Mouse (Mus musculus): ENCODE measurements around the gene Gps1. TPM values are rescaled to one million over a fixed set of nuclear protein-coding genes. Genes with fewer than 3 reads are reported as not detected.

Gene Gps1
- polyA plus RNA-seq, 1 experiment from 2014 or later = 205 TPM

DNA sequence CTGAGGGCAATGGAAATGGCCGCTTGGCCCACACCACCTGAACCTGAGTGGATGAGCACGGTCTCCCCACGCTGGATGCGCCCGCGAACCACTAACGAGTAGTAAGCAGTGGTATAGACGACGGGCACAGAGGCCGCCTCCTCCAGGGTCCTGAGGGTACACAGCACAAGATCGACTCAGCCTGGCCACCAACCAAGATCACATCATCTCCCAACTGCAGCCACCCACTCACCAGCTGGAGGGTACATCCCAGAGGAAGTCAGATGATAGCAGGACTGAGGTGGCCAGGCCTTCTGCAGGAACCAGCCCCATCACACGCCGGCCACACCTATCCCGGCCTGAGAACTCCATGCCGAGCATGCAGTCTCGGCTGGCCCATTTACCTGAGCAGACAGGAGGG is 28.0 kb downstream of the Gps1 start:
- Histone ChIP-seq H3K36me3 (peaks cover 100% of the 10 kb centered on the region), H3K4me3 (no peak overlapping the region), H3K27me3 (no peaks in the 10 kb centered on the region), H3K27ac (no peak overlapping the region), H3K9me3 (no peaks in the 10 kb centered on the region), H3K4me2 (no peak overlapping the region), H3K4me1 (no peaks in the 10 kb centered on the region), H3K9ac (no peak overlapping the region)
- WGBS = 92% methylated on average over 16 of the region's 16 CpGs
- no peak for ATAC-seq (ENCODE audit: borderline replicate concordance, extremely low read depth, low FRiP score, low TSS enrichment)

DNA sequence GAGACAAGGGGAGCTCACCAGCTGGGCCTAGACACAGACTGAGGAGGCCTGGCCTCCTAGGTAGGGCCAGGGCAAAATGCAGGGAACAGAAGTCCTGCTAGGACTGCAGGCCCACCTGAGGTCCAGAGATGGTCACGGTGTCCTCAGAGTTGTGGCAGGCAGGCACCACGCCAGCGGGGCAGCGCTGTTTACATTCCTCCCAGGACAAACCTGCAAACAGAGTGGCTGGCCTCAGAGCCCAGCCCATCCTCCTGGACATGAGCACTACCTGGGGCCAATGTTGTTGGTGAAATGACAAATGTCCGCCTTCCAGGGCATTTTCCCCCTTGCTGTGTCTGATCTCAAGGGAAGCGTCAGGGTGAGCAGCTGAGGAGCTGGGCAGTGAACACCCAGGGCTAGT is 33.3 kb downstream of the Gps1 start:
- no peak overlapping the region for H3K4me3 ChIP-seq
- 80% methylated on average over 6 of the region's 6 CpGs for WGBS
- peaks cover 16% of the 10 kb centered on the region for H3K4me1 ChIP-seq
- H3K9ac ChIP-seq = no peak overlapping the region
- H3K27me3 ChIP-seq = no peaks in the 10 kb centered on the region
- no peak overlapping the region for H3K4me2 ChIP-seq
- H3K27ac ChIP-seq = no peak overlapping the region
- no peaks in the 10 kb centered on the region for H3K9me3 ChIP-seq
- H3K36me3 ChIP-seq = peaks cover 96% of the 10 kb centered on the region
- ATAC-seq (ENCODE audit: borderline replicate concordance, extremely low read depth, low FRiP score, low TSS enrichment) = no peak

DNA sequence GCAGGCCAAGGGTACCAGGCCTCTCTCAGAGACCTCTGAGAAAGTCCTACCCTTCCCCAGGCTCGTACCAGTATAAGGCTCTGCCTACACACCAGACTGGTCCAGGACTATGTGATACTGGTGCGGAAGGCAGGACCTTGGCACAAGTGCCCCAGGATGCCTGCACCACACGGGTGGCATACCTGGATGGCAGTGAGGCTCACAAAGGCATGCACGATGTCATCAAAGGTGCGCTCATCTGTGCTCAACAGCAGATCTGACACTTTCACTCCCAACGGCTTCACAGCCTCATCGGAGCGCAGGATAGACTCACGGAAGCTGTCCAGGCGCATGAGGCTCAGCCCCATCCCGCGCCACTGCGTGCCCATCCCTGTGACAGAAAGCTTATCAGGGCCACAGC is 34.2 kb downstream of the Gps1 start:
- Histone ChIP-seq H3K27ac (no peak overlapping the region), H3K9ac (no peak overlapping the region), H3K4me2 (no peak overlapping the region), H3K27me3 (no peaks in the 10 kb centered on the region), H3K9me3 (no peaks in the 10 kb centered on the region), H3K4me1 (peaks cover 23% of the 10 kb centered on the region), H3K36me3 (peaks cover 87% of the 10 kb centered on the region), H3K4me3 (no peak overlapping the region)
- WGBS = 94% methylated on average over 13 of the region's 13 CpGs
- ATAC-seq (ENCODE audit: borderline replicate concordance, extremely low read depth, low FRiP score, low TSS enrichment) = no peak

DNA sequence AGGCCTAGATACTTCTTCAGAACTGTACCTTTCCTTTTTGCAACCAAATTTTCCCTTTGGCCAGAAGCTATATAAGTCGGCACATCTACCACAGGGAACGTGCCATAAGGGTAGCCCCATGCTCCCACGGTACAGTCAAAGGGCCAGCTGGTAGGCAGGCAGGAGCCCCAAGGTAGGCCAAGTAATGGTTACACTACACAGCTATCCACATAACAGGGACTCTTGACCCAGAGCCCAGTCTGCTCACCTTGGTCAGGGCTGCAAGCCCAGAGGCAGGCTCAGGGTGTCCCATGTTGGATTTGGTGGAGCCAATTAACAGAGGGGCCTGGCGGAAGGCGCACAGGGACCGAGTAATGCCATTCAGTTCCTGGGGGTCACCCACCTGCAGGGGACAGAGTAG is 35.5 kb downstream of the Gps1 start:
- Histone ChIP-seq H3K9ac (no peak overlapping the region), H3K4me3 (no peak overlapping the region), H3K36me3 (peaks cover 74% of the 10 kb centered on the region), H3K4me1 (peaks cover 23% of the 10 kb centered on the region), H3K4me2 (no peak overlapping the region), H3K9me3 (no peaks in the 10 kb centered on the region), H3K27me3 (no peaks in the 10 kb centered on the region), H3K27ac (no peak overlapping the region)
- ATAC-seq (ENCODE audit: borderline replicate concordance, extremely low read depth, low FRiP score, low TSS enrichment) = no peak
- WGBS = 95% methylated on average over 6 of the region's 6 CpGs

DNA sequence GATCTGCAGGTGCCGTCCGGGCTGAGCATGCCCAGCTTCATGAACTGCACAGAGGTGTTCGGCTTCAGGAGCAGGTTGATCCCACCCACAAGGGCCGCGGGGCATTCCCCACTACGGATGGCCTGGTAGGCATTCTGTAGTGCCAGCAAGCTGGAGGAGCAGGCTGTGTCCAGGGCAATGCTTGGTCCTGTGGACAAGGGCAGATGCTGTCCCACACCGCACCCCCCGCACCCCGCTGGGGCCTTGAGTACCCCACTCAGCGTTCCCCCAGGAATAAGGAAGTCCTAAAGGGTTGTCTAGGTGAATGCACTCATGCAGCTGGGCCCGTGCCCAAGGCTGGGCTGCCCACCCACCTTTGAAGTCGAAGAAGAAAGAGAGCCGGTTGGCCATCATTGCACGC is 36.5 kb downstream of the Gps1 start:
- ATAC-seq (ENCODE audit: borderline replicate concordance, extremely low read depth, low FRiP score, low TSS enrichment) = no peak
- no peak overlapping the region for H3K9ac ChIP-seq
- H3K4me1 ChIP-seq = peaks cover 31% of the 10 kb centered on the region
- H3K27me3 ChIP-seq = no peaks in the 10 kb centered on the region
- no peaks in the 10 kb centered on the region for H3K9me3 ChIP-seq
- H3K4me3 ChIP-seq = no peak overlapping the region
- H3K4me2 ChIP-seq = no peak overlapping the region
- WGBS = 89% methylated on average over 14 of the region's 14 CpGs
- peaks cover 64% of the 10 kb centered on the region for H3K36me3 ChIP-seq
- H3K27ac ChIP-seq = no peak overlapping the region

DNA sequence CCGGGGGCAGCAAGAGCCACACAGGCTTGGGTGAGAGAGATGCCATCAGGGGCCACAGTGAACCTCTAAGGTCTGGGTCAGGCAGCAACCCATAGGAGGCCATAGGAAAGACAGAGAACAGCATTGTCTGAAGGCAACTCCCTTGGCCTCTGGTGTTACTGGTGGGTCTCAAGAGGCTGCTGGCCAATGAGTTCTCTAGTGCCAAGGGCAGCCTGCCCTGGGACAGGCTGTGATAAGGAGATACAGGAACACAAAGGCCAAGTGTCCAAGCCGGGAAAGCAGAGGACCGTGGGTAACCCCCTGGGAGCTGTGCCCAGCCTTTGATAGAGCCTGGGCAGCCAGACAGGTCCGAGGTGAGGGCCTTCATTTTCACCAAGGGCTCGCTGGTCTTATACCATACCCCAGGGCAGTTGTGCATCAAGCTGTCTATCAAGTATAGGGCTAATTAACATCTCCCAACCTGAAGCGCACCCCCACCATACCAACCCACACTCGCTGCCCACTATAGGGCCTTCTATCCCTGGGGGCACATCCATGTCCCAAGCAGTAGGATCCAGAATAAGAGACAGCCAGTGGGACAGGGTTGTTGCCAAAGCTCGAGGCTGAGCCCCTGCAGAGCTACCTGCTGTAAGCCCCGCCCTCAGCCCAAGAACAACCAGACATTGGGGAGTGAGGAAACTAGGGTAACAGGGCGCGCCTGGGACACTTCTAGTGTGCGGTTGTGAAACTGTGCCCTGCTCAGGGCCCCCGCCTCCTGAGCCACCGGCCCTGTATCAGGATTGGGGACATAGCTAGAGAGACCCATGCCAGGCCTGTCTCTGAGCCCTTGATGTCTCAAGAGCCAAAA is 37.2 kb downstream of the Gps1 start:
- peaks cover 34% of the 10 kb centered on the region for H3K4me1 ChIP-seq
- H3K27me3 ChIP-seq = no peaks in the 10 kb centered on the region
- ATAC-seq (ENCODE audit: borderline replicate concordance, extremely low read depth, low FRiP score, low TSS enrichment) = no peak
- peak overlapping the region; percentile 93; the same call in 1 of the 2 replicates for H3K4me3 ChIP-seq
- 74% methylated on average over 14 of the region's 14 CpGs for WGBS
- H3K27ac ChIP-seq = no peak overlapping the region
- peaks cover 56% of the 10 kb centered on the region for H3K36me3 ChIP-seq
- H3K9me3 ChIP-seq = no peaks in the 10 kb centered on the region
- H3K4me2 ChIP-seq = peak overlapping the region; percentile 80
- H3K9ac ChIP-seq = peak overlapping the region; percentile 14

DNA sequence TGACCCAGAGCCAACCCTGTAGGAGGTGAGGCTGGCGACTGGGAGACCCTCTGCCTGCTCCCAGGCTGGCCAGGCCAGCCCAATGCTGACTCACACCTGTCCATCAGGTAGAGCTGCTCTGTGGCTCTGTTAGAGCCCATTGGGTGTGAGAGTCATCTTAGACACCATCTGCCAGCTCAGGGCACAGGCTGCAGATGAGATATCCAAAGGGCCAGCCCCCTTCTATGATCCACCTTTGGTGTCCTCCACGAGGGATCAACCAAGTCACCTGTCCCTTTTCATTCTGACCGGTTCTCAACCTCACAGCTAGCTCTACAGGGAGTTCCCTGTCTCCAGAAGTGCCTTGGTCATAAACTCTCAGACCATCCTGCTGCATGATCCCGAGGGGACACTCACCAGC is 38.2 kb downstream of the Gps1 start:
- Histone ChIP-seq H3K27ac (no peak overlapping the region), H3K9me3 (no peaks in the 10 kb centered on the region), H3K27me3 (no peaks in the 10 kb centered on the region), H3K4me3 (peak overlapping the region; percentile 93), H3K36me3 (peaks cover 46% of the 10 kb centered on the region), H3K4me2 (peak overlapping the region; percentile 80), H3K4me1 (peaks cover 34% of the 10 kb centered on the region), H3K9ac (peak overlapping the region; percentile 93)
- 52% methylated on average over 4 of the region's 4 CpGs for WGBS
- ATAC-seq (ENCODE audit: borderline replicate concordance, extremely low read depth, low FRiP score, low TSS enrichment) = no peak

DNA sequence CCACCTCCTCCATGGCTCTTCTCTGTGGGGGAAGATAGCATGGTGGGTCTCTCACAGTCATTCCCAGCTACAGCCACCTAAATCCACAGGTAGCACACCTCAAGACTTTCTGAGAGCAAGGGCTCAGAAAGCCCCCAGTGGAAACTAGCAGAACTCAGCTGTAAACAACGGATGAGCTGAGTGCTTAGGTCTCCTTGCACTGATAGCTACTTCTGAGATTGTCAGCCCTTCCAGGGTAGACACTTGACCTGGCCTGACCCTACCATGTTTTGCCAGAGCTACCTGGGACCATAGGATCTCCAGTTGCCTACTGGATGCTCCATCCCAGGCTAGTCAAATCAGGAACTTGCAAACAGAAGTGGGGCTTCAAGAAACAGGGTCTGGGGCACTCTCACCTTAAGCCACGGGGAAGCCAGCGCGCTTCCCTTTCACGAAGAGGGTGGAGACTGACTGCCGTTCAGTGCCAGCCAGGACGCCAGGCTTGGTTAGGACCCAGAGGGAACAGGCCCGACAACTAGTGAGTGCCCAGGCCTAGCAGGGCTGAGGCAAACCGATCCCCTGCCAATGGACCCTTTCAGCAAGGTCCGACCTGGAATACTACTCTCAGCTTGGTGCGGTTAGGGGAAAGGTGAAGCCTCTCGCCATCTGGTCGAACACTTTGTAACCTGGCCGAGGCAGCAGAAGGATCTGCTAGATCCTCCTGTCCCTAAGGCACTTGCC is 38.9 kb downstream of the Gps1 start:
- under 1% methylated on average over 14 of the region's 14 CpGs for WGBS
- Histone ChIP-seq H3K27me3 (no peaks in the 10 kb centered on the region), H3K36me3 (peaks cover 39% of the 10 kb centered on the region), H3K4me2 (peak overlapping the region; percentile 80), H3K9me3 (no peaks in the 10 kb centered on the region), H3K4me3 (peak overlapping the region; percentile 93), H3K27ac (peak overlapping the region; percentile 97), H3K4me1 (peaks cover 34% of the 10 kb centered on the region), H3K9ac (peak overlapping the region; percentile 93)
- no peak for ATAC-seq (ENCODE audit: borderline replicate concordance, extremely low read depth, low FRiP score, low TSS enrichment)

DNA sequence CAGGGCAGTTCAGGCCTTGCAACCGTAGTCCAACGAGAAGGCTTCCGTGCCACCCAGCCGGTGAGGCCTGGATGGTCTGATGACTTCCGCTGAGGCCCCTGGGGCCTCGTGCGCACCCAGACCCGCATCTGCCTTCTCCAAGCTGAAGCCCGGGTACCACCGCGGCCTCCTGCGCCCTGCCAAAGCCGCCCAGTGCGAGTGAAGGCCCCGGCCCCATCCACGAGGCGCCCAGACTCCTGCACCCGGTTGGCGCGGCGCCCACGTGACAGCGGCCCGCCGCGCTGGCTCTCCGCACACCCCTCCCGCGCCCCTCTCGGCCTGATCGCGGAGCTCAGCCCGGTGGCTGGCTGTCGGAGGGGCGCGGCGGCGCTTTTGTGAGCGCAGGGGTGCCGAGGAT is 39.5 kb downstream of the Gps1 start:
- peak overlapping the region; percentile 97 for H3K27ac ChIP-seq
- H3K9me3 ChIP-seq = no peaks in the 10 kb centered on the region
- H3K36me3 ChIP-seq = peaks cover 34% of the 10 kb centered on the region
- WGBS = under 1% methylated on average over 39 of the region's 40 CpGs
- ATAC-seq (ENCODE audit: borderline replicate concordance, extremely low read depth, low FRiP score, low TSS enrichment) = peak; percentile 33
- no peaks in the 10 kb centered on the region for H3K27me3 ChIP-seq
- peak overlapping the region; percentile 80 for H3K4me2 ChIP-seq
- peak overlapping the region; percentile 93 for H3K4me3 ChIP-seq
- peak overlapping the region; percentile 93 for H3K9ac ChIP-seq
- H3K4me1 ChIP-seq = peaks cover 34% of the 10 kb centered on the region

DNA sequence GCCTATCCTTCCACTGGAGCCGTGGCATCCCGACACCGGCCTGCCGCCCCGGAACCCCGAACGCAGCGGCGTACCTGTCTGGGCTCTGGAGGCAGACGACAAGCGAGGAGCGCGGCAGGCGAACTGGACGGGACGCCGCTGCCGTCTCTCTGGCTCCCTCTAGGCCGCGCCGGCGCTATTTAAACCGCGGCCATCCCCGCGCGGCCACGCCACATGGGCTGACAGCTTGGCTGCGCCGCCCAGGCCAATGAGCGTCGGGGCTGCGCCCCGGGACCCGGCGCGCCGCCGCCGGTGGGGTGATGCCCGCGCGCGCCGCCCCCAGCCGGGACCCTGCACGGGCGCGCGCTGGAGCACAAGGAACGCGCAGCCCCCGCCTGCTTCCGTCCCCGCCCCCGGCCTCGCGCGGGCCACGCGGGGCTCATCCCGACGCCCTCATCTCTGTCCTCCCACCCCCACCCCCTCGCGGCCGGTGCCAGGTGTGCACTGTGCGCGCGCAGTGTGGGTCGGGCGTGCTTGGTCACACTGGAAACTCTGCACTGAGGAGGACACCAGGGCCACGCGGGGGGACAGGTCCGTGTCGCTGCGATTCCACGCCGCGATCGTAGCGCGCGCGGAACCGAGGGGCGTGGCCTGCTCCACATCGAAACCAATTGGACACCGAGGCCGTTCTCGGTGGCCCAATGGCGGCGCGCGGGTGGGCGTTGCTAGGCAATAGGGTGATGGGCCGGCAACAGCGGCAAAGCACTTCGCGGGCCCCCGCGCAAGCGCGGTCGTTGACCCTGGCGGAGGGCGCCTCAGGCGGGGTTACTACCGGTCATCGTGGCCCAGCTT is 40.1 kb downstream of the Gps1 start, which contains the start of gene Fasn:
Fasn (minus strand) TSS at position 592 of the 831 bp plus-strand sequence.
- WGBS = under 1% methylated on average over 91 of the region's 109 CpGs

DNA sequence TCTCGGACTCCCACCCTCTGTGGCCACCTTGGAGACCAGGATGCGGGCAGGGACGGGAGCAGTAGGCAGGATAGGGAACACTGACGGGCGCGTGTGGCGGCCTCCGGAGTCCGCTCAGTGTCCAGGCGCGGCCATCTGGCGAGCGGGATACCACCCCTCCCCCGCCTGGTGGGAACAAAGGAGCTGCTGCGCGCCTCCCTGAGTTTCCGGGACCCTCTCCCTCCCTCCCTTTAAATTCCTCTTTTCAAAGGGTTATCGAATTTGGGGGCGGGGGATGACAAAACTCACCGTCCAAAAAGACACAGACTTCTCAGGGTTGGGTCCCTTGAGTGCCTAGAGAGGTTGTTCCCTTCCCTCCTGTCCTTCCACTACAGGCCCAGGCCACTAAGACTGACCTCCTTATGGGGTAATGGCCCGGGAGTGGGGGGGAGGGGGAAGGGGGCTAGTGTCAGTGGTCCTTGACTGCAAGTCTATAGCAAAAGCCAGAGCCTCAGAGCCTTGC is 40.8 kb downstream of the Gps1 start:
- H3K4me2 ChIP-seq = peak overlapping the region; percentile 80
- no peaks in the 10 kb centered on the region for H3K9me3 ChIP-seq
- H3K27me3 ChIP-seq = no peaks in the 10 kb centered on the region
- peaks cover 21% of the 10 kb centered on the region for H3K36me3 ChIP-seq
- H3K9ac ChIP-seq = peak overlapping the region; percentile 65
- H3K4me3 ChIP-seq = peak overlapping the region; percentile 93
- WGBS = under 1% methylated on average over 21 of the region's 21 CpGs
- peaks cover 34% of the 10 kb centered on the region for H3K4me1 ChIP-seq
- peak overlapping the region; percentile 97 for H3K27ac ChIP-seq
- ATAC-seq (ENCODE audit: borderline replicate concordance, extremely low read depth, low FRiP score, low TSS enrichment) = peak; percentile 3; the same call in 1 of the 2 replicates

More for the DNA sequence above, 40.1 kb downstream of the Gps1 start, which contains the start of gene Fasn:
- Histone ChIP-seq H3K9me3 (no peaks in the 10 kb centered on the region), H3K4me2 (peak within 1 kb of the TSS; percentile 80), H3K4me3 (peak within 1 kb of the TSS; percentile 93), H3K36me3 (peaks cover 28% of the 10 kb centered on the region), H3K27me3 (no peaks in the 10 kb centered on the region), H3K9ac (peak within 1 kb of the TSS; percentile 93), H3K4me1 (peaks cover 34% of the 10 kb centered on the region), H3K27ac (peak within 1 kb of the TSS; percentile 97)
- peak; percentile 91 for ATAC-seq (ENCODE audit: borderline replicate concordance, extremely low read depth, low FRiP score, low TSS enrichment)

Measured in lung, embryonic 15.5 days (tissue).